In genomic region chrX:12079059-12079308, GRCm38 (mm10) we compare ENCODE assay signal across 8 mouse cellular contexts.
A peak's percentile ranks its signal among the peaks of the same experiment; 100 is the strongest.
DNase-seq lines count a peak whose midpoint lies in the region; ATAC-seq and TF ChIP-seq lines count a peak whose summit lies in the region.

No protein-coding gene starts in this region.

- peak overlapping the region; percentile 89 for H3K27ac ChIP-seq in heart, embryonic 13.5 days (replicated peaks)
- peak overlapping the region; percentile 94 for H3K27ac ChIP-seq in CH12.LX (ENCODE audit: insufficient read depth, low read depth)
- peak overlapping the region; percentile 95 for H3K27ac ChIP-seq in forebrain, embryonic 12.5 days
- H3K27ac ChIP-seq in liver, embryonic 16.5 days (ENCODE audit: low read length), result no peak overlapping the region; the same call in 1 of the 2 replicates

- no peak for TF ChIP-seq EP300 in CH12.LX (IDR thresholded peaks at IDR 0.05; ENCODE audit: low read length)

- peak overlapping the region; percentile 90 for H3K9ac ChIP-seq in heart, embryonic 13.5 days
- peak overlapping the region; percentile 75 for H3K9ac ChIP-seq in CH12.LX (ENCODE audit: insufficient read depth, low read depth)
- peak overlapping the region; percentile 81 for H3K9ac ChIP-seq in forebrain, embryonic 12.5 days
- peak overlapping the region; percentile 73 for H3K9ac ChIP-seq in liver, embryonic 16.5 days (ENCODE audit: low read depth, low read length)

- TF ChIP-seq CTCF in CH12.LX (conservative IDR thresholded peaks at IDR 0.05 in 1 of 2, IDR thresholded peaks at IDR 0.05 in 1 of 2; ENCODE audit: low read depth in 2 of 2, low read length in 2 of 2), result no peak

- peak overlapping the region; percentile 74 for H3K4me3 ChIP-seq in heart, embryonic 13.5 days
- H3K4me3 ChIP-seq in CH12.LX (replicated peaks in 1 of 3; ENCODE audit: low read depth in 2 of 3, low read length in 2 of 3, poor library complexity in 1 of 3), result peak overlapping the region; percentile 51 to 96 (median 61)
- peak overlapping the region; percentile 65 for H3K4me3 ChIP-seq in forebrain, embryonic 12.5 days (replicated peaks)
- peak overlapping the region; percentile 74 for H3K4me3 ChIP-seq in liver, embryonic 16.5 days (ENCODE audit: low read depth, low read length)

- intact Hi-C loops in heart, postnatal 10 days (cut with DNase I), result loop anchor here (2.0 to 5.0 kb wide), 2 partner anchors 72 to 78 kb away; no protein-coding TSS in a partner anchor

- no peak for ATAC-seq in heart, embryonic 13.5 days (ENCODE audit: extremely low read depth, insufficient number of reproducible peaks, low FRiP score, low TSS enrichment)
- no peak for ATAC-seq in forebrain, embryonic 12.5 days (ENCODE audit: low FRiP score)
- 0 out of 2 replicates have a peak, but pooled peaks have one; percentile 4 for ATAC-seq in liver, embryonic 16.5 days (ENCODE audit: low read depth)

- H3K9me3 ChIP-seq in heart, embryonic 13.5 days, result no peaks in the 10 kb centered on the region
- no peaks in the 10 kb centered on the region for H3K9me3 ChIP-seq in CH12.LX (replicated peaks; ENCODE audit: low read length)
- H3K9me3 ChIP-seq in forebrain, embryonic 12.5 days, result no peaks in the 10 kb centered on the region
- no peaks in the 10 kb centered on the region for H3K9me3 ChIP-seq in liver, embryonic 16.5 days (replicated peaks; ENCODE audit: control insufficient read depth, low read length)

- DNase-seq in heart, postnatal 10 days, result no peak
- no peak for DNase-seq in CH12.LX (ENCODE audit: extremely low read depth)
- DNase-seq in layer of hippocampus, postnatal 14 days (ENCODE audit: low spot score in 2 of 2), result no peak
- no peak for DNase-seq in thymus, postnatal 36 days
- no peak for DNase-seq in adrenal gland, postnatal 36 days

- peak overlapping the region; percentile 86 for H3K4me2 ChIP-seq in heart, embryonic 13.5 days
- no peak overlapping the region for H3K4me2 ChIP-seq in CH12.LX (ENCODE audit: insufficient read depth, low read depth, poor library complexity, severe bottlenecking)
- H3K4me2 ChIP-seq in forebrain, embryonic 12.5 days, result peak overlapping the region; percentile 77
- H3K4me2 ChIP-seq in liver, embryonic 16.5 days (ENCODE audit: low read depth, low read length), result peak overlapping the region; percentile 90

- peaks cover 62% of the 10 kb centered on the region for H3K79me2 ChIP-seq in CH12.LX (replicated peaks; ENCODE audit: control insufficient read depth, extremely low read depth, insufficient read depth, poor library complexity, severe bottlenecking)

- no peak for TF ChIP-seq RAD21 in CH12.LX (IDR thresholded peaks at IDR 0.05; ENCODE audit: low read depth, low read length)

- no peak for TF ChIP-seq POLR2A in CH12.LX (IDR thresholded peaks at IDR 0.05; ENCODE audit: low read depth, low read length)

- in situ Hi-C loops in CH12.LX (cut with MboI; ENCODE audit: low pct_ligation_motif_present, low pct_unique_long_range_greater_than_20kb, low sequenced_read_pairs), result no loop called here

- under 1% methylated on average over 21 of the region's 27 CpGs for WGBS in heart, embryonic 13.5 days
- 0% methylated on average over 9 of the region's 27 CpGs for WGBS in forebrain, embryonic 12.5 days
- 2% methylated on average over 27 of the region's 27 CpGs for WGBS in liver, embryonic 16.5 days (ENCODE audit: insufficient replicate concordance)

- H3K36me3 ChIP-seq in heart, embryonic 13.5 days, result no peaks in the 10 kb centered on the region
- H3K36me3 ChIP-seq in CH12.LX (replicated peaks in 1 of 2; ENCODE audit: control insufficient read depth in 1 of 2, insufficient read depth in 1 of 2, low read length in 1 of 2), result peaks cover 0 to 8% of the 10 kb centered on the region in 2 experiments
- H3K36me3 ChIP-seq in forebrain, embryonic 12.5 days (replicated peaks), result no peaks in the 10 kb centered on the region
- H3K36me3 ChIP-seq in liver, embryonic 16.5 days (ENCODE audit: control insufficient read depth, insufficient read depth), result no peaks in the 10 kb centered on the region

- H3K4me1 ChIP-seq in heart, embryonic 13.5 days, result peaks cover 44% of the 10 kb centered on the region
- peaks cover 5 to 24% of the 10 kb centered on the region in 2 experiments for H3K4me1 ChIP-seq in CH12.LX (ENCODE audit: control insufficient read depth in 1 of 2, insufficient read depth in 2 of 2)
- peaks cover 46% of the 10 kb centered on the region for H3K4me1 ChIP-seq in forebrain, embryonic 12.5 days
- H3K4me1 ChIP-seq in liver, embryonic 16.5 days (ENCODE audit: control insufficient read depth, low read depth, low read length), result peaks cover 22% of the 10 kb centered on the region

- dilution Hi-C loops in CH12.LX (cut with MboI; ENCODE audit: extremely low pct_ligation_motif_present, extremely low pct_unique_long_range_greater_than_20kb, low sequenced_read_pairs), result no loop called here

- H3K27me3 ChIP-seq in heart, embryonic 13.5 days (replicated peaks), result peaks cover 97% of the 10 kb centered on the region
- no peaks in the 10 kb centered on the region for H3K27me3 ChIP-seq in CH12.LX (replicated peaks)
- peaks cover 90% of the 10 kb centered on the region for H3K27me3 ChIP-seq in forebrain, embryonic 12.5 days
- H3K27me3 ChIP-seq in liver, embryonic 16.5 days (ENCODE audit: control insufficient read depth, insufficient read depth, low read depth, low read length), result peaks cover 84% of the 10 kb centered on the region

TF ChIP-seq in CH12.LX, 34 proteins besides CTCF, POLR2A, EP300 and RAD21:
- TF ChIP-seq E2F4 (IDR thresholded peaks at IDR 0.05; ENCODE audit: insufficient replicate concordance, low read depth, low read length) (no peak), UBTF (IDR thresholded peaks at IDR 0.05; ENCODE audit: low read depth, low read length) (0 out of 2 replicates have a peak, but pooled peaks have one; percentile 71), BHLHE40 (IDR thresholded peaks at IDR 0.05; ENCODE audit: low read depth, low read length) (0 out of 2 replicates have a peak, but pooled peaks have one; percentile 34), SMC3 (IDR thresholded peaks at IDR 0.05; ENCODE audit: low read depth, low read length) (no peak), USF2 (conservative IDR thresholded peaks at IDR 0.05; ENCODE audit: low read depth, low read length) (no peak)
